15 mouse cellular contexts compared by ENCODE assay signal in genomic region chr10:75176494-75176893, GRCm38 (mm10). TPM values are rescaled to one million over a fixed set of nuclear protein-coding genes. Genes with fewer than 3 reads are reported as not detected.
A peak's percentile ranks its signal among the peaks of the same experiment; 100 is the strongest.
DNase-seq lines count a peak whose midpoint lies in the region; ATAC-seq and TF ChIP-seq lines count a peak whose summit lies in the region.
"Had no signal": no experiment of that assay in that cellular context is flagged by ENCODE, and none has a peak within 500 bp of the region (broad histone marks: within the 10 kb centered on the region; RNA-seq: fewer than 3 reads in every experiment).

No protein-coding gene starts in this region.

- H3K27ac ChIP-seq in intestine, embryonic 16.5 days (ENCODE audit: low read length) = peak overlapping the region; percentile 31

- TF ChIP-seq POLR2A in lung, adult 2 months (IDR thresholded peaks at IDR 0.05; ENCODE audit: borderline replicate concordance, extremely low read depth, low read depth, low read length) = 0 out of 2 replicates have a peak, but pooled peaks have one; percentile 20

- H3K4me2 ChIP-seq in intestine, embryonic 16.5 days (ENCODE audit: low read depth, low read length) = no peak overlapping the region

- peaks cover 30% of the 10 kb centered on the region for H3K36me3 ChIP-seq in intestine, embryonic 16.5 days (ENCODE audit: control insufficient read depth, insufficient read depth, low read length)

- intact Hi-C loops in heart, postnatal 25 days (cut with DNase I) = no loop called here

- H3K27me3 ChIP-seq in intestine, embryonic 16.5 days (replicated peaks; ENCODE audit: control insufficient read depth, insufficient read depth, low read length) = no peaks in the 10 kb centered on the region
- H3K27me3 ChIP-seq: Patski had no signal

- WGBS in intestine, embryonic 16.5 days = 48% methylated on average over 8 of the region's 8 CpGs
- WGBS in lung, adult 2 months = 37% methylated on average over 8 of the region's 8 CpGs

- H3K4me3 ChIP-seq in intestine, embryonic 16.5 days (ENCODE audit: low read length) = no peak overlapping the region
- peak overlapping the region; percentile 35 for H3K4me3 ChIP-seq in lung, adult 2 months (replicated peaks; ENCODE audit: extremely low read depth, low read depth, low read length)

- no peak overlapping the region for H3K9ac ChIP-seq in intestine, embryonic 16.5 days (ENCODE audit: low read depth, low read length)

- peak; percentile 28 for DNase-seq in heart, adult 8-10 months (ENCODE audit: low spot score)
- DNase-seq in heart, postnatal 25 days (ENCODE audit: low spot score) = no peak
- DNase-seq in lung, adult 2 months = no peak
- DNase-seq in retina, postnatal 1 day = no peak
- no peak for DNase-seq in adrenal gland, postnatal 10 days
- DNase-seq in left cerebral cortex, adult 11 months (ENCODE audit: low spot score) = no peak
- DNase-seq: adrenal gland, postnatal 14 days; embryo, embryonic 11 days; gastrocnemius, postnatal 14 days; thymus, postnatal 25 days had no signal

- no peak for TF ChIP-seq CTCF in lung, adult 2 months (IDR thresholded peaks at IDR 0.05; ENCODE audit: insufficient read depth, low read length)

- H3K9me3 ChIP-seq in intestine, embryonic 16.5 days (ENCODE audit: control insufficient read depth, low read length) = no peaks in the 10 kb centered on the region

- 0 out of 2 replicates have a peak, but pooled peaks have one; percentile 11 for ATAC-seq in granulocyte monocyte progenitor cell, adult 5-6 weeks (replicated peaks; ENCODE audit: poor library complexity, severe bottlenecking)
- peak; percentile 46 for ATAC-seq in intestine, embryonic 16.5 days
- ATAC-seq: CD4-positive, CD25-positive, alpha-beta regulatory T cell, adult 4 months; midbrain, embryonic 16.5 days; Patski had no signal

- peaks cover 4% of the 10 kb centered on the region; the same call in 1 of the 2 replicates for H3K4me1 ChIP-seq in intestine, embryonic 16.5 days (ENCODE audit: control insufficient read depth, insufficient read depth, low read length)
- H3K4me1 ChIP-seq in lung, adult 2 months (ENCODE audit: control insufficient read depth, insufficient read depth, low read length) = peaks cover 6% of the 10 kb centered on the region

RNA-seq across cellular contexts. Expression of gene Specc1l, which starts 35.4 kb away (rescaled TPM):
- 10 to 100 TPM; 41.2 to 50.7 (median 45.0) TPM for total RNA-seq in heart, adult 8-10 months (2022)
- total RNA-seq in heart, postnatal 25 days (2021) = 10 to 100 TPM; 38.5 to 39.5 TPM
- total RNA-seq in granulocyte monocyte progenitor cell, adult 5-6 weeks (2014; fragmentation: Nextera tagmentation) = 23.6 and 25.4 TPM in 2 replicates
- total RNA-seq in granulocyte monocyte progenitor cell, adult 5-6 weeks (2017) = 26.3 and 29.8 TPM in 2 replicates
- 22.1 and 23.1 TPM in 2 replicates for polyA plus RNA-seq in intestine, embryonic 16.5 days (2015; fragmentation: Nextera tagmentation; extraction: Ambion mirVana)
- 60.8 and 73.3 TPM in 2 replicates for polyA plus RNA-seq in lung, adult 2 months (2012; rRNA removed)
- 10 to 100 TPM; 43.4 to 49.3 TPM for total RNA-seq in adrenal gland, postnatal 10 days (2021)
